Mouse (Mus musculus): ENCODE data around the gene Igsf23.

GRCm38 (mm10) chr7:19926849-19927480, 23.6 kb downstream of the Igsf23 start:
- TF ChIP-seq GATA1 (IDR thresholded peaks at IDR 0.05; ENCODE audit: low read length) (no peak), TAL1 (IDR thresholded peaks at IDR 0.05; ENCODE audit: low read length) (no peak)

Measured in erythroblast, embryonic 14.5 days (primary cell).